Mouse (Mus musculus): ENCODE data around the gene Dync2li1.

Dync2li1 gene

DNA sequence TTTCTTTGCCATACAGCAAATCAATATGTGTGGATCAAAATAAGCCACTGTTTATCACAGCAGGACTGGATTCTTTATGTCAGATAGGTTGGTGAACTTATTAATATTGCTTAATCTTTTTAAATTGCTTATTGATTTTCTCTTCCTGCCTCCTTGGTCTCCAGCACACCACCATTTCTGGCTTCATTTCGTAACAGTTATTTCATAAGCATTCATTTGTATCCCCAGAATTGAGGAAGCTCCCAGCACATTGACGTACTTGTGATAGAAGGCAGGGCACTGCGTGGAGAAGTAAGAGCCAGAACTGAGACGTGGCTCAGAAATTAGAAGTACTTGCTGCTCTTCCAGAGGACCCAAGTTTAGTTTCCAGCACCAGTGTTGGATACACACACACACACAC, 21.3 kb downstream of the Dync2li1 start:
- DNase-seq: no peak

DNA sequence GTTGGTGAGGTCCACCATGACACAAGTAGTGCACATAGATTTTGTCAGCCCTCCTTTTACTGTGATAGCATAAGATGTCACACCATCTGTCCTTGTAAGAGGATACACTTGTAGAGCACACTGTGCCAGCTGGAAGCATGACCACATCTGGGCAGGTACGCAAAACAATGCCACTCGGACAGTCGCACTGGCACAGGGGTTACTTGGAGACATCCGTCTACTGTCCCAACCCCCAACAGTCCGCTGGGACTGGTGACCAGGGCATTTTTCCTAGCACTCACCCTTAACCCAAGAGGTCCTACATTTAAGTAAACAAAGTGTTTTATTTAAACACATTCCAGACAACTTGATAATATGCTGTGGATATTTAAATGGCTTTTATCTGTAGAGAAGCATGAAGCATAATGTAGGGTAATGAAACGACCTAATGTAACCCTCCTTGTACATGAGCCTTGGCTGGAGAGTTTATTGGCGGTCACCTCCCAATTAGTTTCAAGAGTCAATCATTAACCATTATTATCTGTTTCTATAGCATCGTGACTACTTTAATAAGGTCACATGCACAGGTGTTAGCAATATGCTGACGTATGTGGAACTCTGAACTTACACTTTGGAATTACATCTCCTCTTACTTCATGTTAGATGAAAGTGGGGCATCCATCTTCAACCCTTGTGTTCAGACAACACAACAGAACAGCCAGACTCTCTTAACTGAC, 24.2 kb downstream of the Dync2li1 start:
- DNase-seq: no peak

- DNase-seq: no peak
These were observed 27.2 kb downstream of the Dync2li1 start for GRCm38 (mm10) chr17:84653544-84653943.

GRCm38 (mm10) chr17:84656205-84656604, 29.9 kb downstream of the Dync2li1 start:
- DNase-seq: no peak

- no peak for DNase-seq
These were observed 30.5 kb downstream of the Dync2li1 start for GRCm38 (mm10) chr17:84656653-84657421.

DNA sequence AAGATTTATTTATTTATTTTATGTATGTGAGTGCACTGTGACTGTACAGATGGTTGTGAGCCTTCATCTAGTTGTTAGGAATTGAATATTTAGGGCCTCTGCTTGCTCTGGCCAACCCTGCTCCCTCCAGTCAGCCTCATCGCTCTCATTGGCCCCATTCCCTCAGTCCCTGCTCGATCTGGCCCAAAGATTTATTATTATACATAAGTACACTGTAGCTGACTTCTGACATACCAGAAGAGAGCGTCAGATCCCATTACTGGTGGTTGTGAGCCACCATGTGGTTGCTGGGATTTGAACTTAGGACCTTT, 31.1 kb downstream of the Dync2li1 start:
- no peak for DNase-seq

DNA sequence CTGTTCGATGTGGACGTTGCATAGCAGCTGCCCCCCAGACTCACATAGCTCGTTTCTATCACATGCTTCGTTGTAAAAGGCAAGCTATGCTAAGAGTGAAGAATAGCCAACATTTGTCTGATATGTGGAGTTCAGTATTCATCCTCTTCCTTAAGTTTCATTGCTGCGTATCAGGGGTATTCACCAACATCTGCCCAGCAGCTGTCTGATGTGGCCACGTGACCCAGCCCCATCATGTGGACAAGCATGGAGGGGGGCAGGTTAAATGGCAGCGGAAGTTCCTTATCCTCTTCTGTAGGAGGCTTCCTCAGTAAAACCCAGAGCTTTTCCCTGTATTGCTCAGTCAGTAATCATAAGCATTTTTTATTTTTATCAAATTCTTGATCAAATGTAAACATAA, 31.5 kb downstream of the Dync2li1 start:
- no peak for DNase-seq

- DNase-seq: no peak
These were observed 31.9 kb downstream of the Dync2li1 start for GRCm38 (mm10) chr17:84658195-84658594.

GRCm38 (mm10) chr17:84658951-84659350, 32.7 kb downstream of the Dync2li1 start:
- DNase-seq: no peak

GRCm38 (mm10) chr17:84665053-84665452, 38.8 kb downstream of the Dync2li1 start:
- DNase-seq: no peak

DNA sequence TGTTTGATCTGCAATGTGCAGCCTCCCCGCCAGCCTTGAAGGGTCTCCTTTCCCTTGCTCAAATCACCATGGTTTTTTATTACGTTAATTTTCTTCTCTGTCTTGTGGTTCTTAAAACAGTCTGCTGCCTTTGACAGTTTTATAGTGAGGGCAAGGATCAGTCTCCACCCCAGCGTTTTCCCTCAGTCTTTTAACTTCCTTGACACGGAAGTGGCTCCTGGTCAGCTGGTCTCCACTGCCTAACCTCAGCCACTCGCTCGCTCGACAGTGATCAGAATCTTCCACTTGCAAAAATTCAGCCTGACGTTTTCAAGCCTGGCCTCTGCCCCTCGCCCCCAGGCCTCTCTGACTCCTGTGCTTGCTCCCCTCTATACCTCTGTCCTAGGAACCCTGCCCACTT, 39.4 kb downstream of the Dync2li1 start:
- no peak for DNase-seq

GRCm38 (mm10) chr17:84667848-84668247, 41.6 kb downstream of the Dync2li1 start:
- no peak for DNase-seq

GRCm38 (mm10) chr17:84672376-84673369, 46.4 kb downstream of the Dync2li1 start:
- DNase-seq: no peak

- DNase-seq: no peak
These were observed 47.8 kb downstream of the Dync2li1 start for GRCm38 (mm10) chr17:84674048-84674447.

- no peak for DNase-seq
These were observed 48.9 kb downstream of the Dync2li1 start for GRCm38 (mm10) chr17:84675204-84675603.

- no peak for DNase-seq
These were observed 49.7 kb downstream of the Dync2li1 start, which contains the start of gene Abcg8 for GRCm38 (mm10) chr17:84675951-84676366. TSS of gene Abcg8 (plus strand) at chr17:84676302.

GRCm38 (mm10) chr17:84677595-84677994, 51.3 kb downstream of the Dync2li1 start:
- no peak for DNase-seq

- DNase-seq: no peak
These were observed 55.4 kb downstream of the Dync2li1 start for GRCm38 (mm10) chr17:84681670-84682069.

DNA sequence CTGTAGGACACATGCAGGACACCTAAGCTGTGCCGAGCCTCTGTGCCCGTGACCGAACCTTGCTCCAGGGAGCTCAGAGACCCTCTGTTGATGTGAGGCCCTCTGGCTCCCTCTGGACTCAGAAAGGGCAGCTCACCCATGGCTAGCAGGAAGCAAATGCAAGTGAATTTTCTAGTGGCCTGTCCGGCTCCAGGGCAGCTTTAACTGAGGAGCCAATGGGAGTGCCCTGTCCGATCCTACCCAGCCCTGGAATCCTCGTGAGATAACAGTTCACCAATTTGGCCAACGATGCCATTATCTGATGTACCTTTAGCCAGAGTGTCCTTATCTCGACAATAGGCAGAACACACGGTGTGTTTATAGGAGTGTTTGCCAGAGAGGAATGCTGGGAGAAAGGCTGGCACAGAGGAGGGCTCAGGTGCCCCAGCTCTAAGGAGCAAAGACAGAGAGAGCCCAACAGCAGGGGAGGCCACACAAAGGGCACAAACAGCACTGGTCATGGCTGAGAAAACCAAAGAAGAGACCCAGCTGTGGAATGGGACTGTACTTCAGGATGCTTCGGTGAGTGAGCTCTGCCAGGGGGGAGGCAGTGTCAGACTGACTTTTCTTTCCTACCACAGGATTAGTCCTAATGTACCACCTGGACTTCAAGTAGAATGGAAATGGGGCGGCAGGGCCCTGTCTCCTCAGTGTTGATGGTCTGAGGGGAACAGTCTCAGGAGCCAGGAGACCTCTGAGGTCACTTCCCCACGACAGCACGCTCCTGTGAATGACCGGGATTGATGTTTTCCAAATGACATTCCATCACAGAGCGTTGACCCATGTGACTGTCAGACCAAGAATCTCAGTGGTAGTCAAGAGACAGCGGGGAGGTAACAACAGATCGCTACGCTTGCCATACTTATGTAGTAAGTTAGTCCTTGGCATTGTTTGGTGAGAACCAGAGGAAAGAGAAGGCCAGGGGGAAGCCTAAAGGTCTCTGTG, 56.7 kb downstream of the Dync2li1 start, which contains the start of gene Abcg5:
Gene Abcg5 (minus strand): TSS at position 278 of the 984 bp plus-strand sequence.
- no peak for DNase-seq

GRCm38 (mm10) chr17:84684284-84684683, 58.0 kb downstream of the Dync2li1 start:
- no peak for DNase-seq

DNA sequence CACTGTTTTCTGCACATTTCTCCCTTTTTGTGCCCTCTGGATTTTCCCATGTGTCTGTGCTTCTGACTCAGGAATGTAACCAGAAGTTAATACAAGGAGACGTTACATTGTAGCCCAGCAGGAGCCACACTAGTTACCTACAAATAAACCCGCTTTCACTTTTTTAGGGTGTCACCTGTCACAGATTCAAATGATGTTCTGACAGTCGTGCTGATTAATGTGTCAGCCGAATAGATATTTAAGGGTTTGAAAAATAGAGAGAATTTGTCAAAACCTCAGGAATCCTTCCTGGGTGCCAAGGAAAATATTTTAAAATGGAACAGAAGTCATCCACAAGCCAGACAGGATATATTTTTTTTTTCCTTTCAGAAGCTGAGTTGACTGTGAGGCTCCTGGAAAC, 59.0 kb downstream of the Dync2li1 start:
- DNase-seq: no peak

DNA sequence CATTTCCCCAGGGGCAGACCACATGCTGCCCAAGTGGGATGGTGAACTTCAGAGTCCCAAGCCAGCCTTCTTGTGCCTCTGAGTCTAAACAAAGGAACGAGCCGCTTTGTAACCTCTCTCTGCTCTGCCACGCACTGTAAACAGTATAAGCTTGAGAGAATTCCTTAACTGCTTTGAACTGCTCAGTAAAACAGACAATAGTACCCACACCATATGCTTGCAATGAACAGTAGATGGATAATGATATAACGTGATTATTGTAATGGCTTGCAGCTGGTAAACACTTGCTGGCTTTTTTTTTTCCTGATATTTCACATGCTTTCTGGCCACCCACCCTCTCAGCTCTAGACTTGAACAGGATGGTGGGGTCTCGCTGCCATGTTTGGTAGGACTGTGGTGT, 61.7 kb downstream of the Dync2li1 start:
- no peak for DNase-seq
